Mouse (Mus musculus) midbrain, embryonic 12.5 days (tissue): ENCODE results near the gene Slc34a2. TPM values are rescaled to one million over a fixed set of nuclear protein-coding genes. Genes with fewer than 3 reads are reported as not detected.

ENCODE experiments used
- ATAC-seq: fragments of 200-750 bp; cut with Nextera tagmentation; 2 replicates; pipeline ENCODE4 v1.8.0; 2017; ENCODE audit warnings: low read depth, moderate TSS enrichment, moderate library complexity; ENCODE audit not compliant: low FRiP score
- H3K27ac ChIP-seq: fragments of 300-500 bp; sonication (generic); replicated peaks from 2 replicates; pipeline ENCODE4 v1.5.1; 2016; ENCODE audit warnings: mild to moderate bottlenecking
- H3K27me3 ChIP-seq: fragments of 300-500 bp; sonication (generic); 2 replicates; pipeline ENCODE4 v1.6.1; 2016; ENCODE audit warnings: mild to moderate bottlenecking
- H3K36me3 ChIP-seq: fragments of 300-500 bp; sonication (generic); 2 replicates; pipeline ENCODE4 v1.6.1; 2016
- H3K4me1 ChIP-seq: fragments of 300-500 bp; sonication (generic); 2 replicates; pipeline ENCODE4 v1.6.1; 2016
- H3K4me2 ChIP-seq: fragments of 300-500 bp; sonication (generic); replicated peaks from 2 replicates; pipeline ENCODE4 v1.6.1; 2016; ENCODE audit warnings: mild to moderate bottlenecking, moderate library complexity
- H3K4me3 ChIP-seq: fragments of 300-500 bp; sonication (generic); 2 replicates; pipeline ENCODE4 v1.5.1; 2016; ENCODE audit warnings: mild to moderate bottlenecking
- H3K9ac ChIP-seq: fragments of 300-500 bp; sonication (generic); replicated peaks from 2 replicates; pipeline ENCODE4 v1.6.1; 2016; ENCODE audit warnings: mild to moderate bottlenecking, moderate library complexity
- H3K9me3 ChIP-seq: fragments of 300-500 bp; sonication (generic); 2 replicates; pipeline ENCODE4 v1.6.1; 2016; ENCODE audit warnings: mild to moderate bottlenecking
- WGBS: fragments of 180-500 bp; shearing (Covaris S2); methylation state at CpG from one replicate; pipeline ENCODE4 v1.1.7; 2016; 5-methylcytosine and 5-hydroxymethylcytosine counted together
- polyA plus RNA-seq: library from polyadenylated mRNA; unstranded; fragments of >200 nt; fragmentation: Nextera tagmentation; extraction: Ambion mirVana; gene quantifications from 2 replicates; pipeline ENCODE4 v1.2.1, GENCODE M21; 2016

Gene Slc34a2
- polyA plus RNA-seq, 1 experiment from 2014 or later: not detected

GRCm38 (mm10) chr5:53119689-53120088 is 81.8 kb downstream of the Slc34a2 start:
- no peak overlapping the region for H3K9ac ChIP-seq
- ATAC-seq: no peak
- no peak overlapping the region for H3K4me3 ChIP-seq
- H3K4me1 ChIP-seq: peaks cover 15% of the 10 kb centered on the region; the same call in 1 of the 2 replicates
- H3K36me3 ChIP-seq: no peaks in the 10 kb centered on the region
- no peaks in the 10 kb centered on the region for H3K9me3 ChIP-seq
- 70% methylated on average over 3 of the region's 3 CpGs for WGBS
- H3K27me3 ChIP-seq: peaks cover 9% of the 10 kb centered on the region; the same call in 1 of the 2 replicates
- no peak overlapping the region for H3K4me2 ChIP-seq
- H3K27ac ChIP-seq: no peak overlapping the region

Other genes starting within 250 kb of the Slc34a2 start
- 125 TPM in 2 replicates for gene Anapc4, start 204.1 kb upstream of the Slc34a2 start, polyA plus RNA-seq
- gene Sel1l3, start 175.8 kb downstream of the Slc34a2 start, polyA plus RNA-seq: 2.5 and 2.9 TPM in 2 replicates
- gene Smim20, start 229.0 kb downstream of the Slc34a2 start, polyA plus RNA-seq: 71.0 and 72.5 TPM in 2 replicates